Mouse (Mus musculus) lung, postnatal 10 days (tissue): ENCODE data around the gene Trak1.
A peak's percentile ranks its signal among the peaks of the same experiment; 100 is the strongest.

Experiments
- DNase-seq: peaks from one replicate; pipeline ENCODE4 v3.0.0; 2021

Trak1 gene

DNA sequence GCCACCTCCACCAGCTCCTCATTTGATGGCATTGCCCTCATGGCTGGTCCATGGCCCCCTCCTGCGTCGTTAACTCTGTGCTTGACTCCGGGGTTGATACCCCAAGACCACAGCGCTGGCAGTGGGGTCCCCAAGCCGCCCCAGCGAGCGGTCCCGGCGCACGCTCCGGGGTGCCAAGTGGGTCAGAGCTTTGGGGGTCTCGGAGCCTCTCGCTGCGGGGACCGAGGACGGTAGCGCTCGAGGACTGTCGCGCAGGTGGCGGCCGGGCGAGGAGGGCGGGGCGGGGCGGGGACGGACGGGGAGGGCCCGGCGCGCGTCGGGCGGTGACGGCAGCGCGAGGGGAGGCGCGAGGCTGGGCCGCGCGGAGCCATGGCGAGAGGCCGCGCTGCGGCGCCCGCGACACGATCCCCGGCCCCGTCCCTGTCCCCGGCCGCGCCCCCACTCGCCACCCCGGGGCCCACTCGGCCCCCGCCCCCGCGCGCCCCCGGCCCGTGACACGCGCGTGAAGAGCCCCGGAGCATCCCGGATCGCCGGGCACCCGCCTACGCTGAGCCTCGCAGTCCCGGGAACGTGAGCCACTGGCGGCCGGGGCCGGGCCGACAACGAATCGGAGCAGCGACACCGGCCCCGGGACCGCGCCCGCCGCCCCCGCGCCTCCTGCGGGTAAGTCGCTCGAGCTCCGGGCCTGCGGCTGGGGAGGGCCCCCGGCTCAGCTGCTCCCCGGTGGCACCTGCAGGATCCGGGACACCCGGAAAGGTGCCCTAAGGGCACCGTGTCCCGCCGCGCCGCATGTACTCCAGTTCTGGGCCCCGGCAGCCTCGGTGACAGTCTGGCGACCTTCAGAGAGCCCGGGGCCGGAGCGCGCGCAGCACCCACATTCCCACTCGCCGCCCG, at the start of gene Trak1:
TSS of gene Trak1 (plus strand) at position 332 of the 894 bp plus-strand sequence.
- peak; percentile 66 for DNase-seq

DNA sequence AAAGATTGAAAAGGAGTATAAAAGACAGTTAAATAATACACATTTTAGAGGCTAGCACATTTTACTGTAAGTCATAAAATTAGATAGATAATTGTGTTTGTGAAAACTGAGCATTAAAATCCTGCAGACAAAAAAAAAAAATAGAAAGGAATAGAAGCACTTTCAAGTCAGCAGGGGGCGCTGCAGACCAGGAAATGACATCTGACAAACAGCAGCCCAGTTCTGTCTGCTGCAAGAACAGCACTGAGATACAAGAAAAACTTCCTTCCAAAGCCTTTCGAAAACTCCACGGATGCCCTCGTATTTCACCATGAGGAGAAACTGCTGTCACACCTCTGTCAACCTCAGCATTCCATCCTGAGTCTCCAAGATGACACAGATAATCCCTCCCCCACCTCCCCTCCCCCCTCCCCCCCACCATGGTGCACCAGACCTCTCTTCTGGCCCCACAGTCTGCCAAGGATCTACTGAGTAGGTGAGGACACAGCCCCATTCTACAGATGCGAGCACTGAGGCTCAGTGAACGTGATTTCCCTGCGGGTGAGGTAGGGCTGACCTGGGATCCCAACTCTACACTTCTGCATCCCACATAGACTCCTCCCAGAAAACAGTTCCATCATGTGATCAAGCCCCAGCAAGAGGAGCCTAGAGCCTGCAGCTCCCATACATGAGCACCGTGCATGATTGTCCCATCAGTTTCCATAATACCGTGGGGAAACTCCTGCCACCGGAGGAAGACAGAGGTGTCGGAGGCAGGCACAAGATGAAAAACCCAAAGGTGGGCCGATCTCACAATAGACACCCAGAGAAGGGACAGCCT, 49.1 kb upstream of the Trak1 start:
- DNase-seq = peak; percentile 90

DNA sequence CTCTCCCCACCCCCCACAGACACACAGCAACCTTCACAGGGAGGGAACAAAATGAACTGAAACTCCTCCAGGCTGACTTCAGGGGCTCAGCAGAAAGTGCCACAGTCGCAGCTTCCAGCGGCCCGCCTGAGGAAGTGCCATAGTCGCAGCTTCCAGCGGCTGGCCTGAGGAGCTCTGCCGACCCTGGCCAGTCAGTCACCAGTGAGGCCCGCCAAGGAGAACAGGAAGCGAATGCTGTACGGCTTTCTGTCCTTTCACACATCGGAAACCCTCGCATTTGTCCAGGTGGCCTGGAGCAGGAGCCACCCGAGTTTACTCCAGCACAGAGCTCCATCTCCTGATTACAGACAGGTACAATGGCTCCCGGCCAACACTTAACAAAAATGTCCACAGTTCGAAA, 47.5 kb upstream of the Trak1 start:
- no peak for DNase-seq

DNA sequence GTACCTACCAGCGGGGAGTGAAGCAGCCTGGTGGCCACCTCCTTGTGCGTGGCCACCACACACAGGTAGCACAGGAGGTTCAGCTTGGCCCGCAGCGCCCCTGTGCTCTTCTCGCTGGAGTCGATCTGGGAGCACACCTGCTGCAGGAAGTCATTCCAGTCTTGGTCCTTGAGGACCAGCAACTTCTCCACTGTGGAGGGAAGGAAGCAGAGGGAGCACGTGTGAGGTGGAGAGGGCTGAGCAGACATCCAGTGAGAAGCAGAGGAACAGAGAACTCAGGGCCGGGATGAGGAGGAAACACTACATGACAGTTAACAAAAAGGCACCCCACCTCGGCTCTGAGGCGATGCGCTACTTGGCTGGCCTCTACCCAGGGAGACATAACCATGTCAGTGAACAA, 46.4 kb upstream of the Trak1 start:
- DNase-seq = no peak

DNA sequence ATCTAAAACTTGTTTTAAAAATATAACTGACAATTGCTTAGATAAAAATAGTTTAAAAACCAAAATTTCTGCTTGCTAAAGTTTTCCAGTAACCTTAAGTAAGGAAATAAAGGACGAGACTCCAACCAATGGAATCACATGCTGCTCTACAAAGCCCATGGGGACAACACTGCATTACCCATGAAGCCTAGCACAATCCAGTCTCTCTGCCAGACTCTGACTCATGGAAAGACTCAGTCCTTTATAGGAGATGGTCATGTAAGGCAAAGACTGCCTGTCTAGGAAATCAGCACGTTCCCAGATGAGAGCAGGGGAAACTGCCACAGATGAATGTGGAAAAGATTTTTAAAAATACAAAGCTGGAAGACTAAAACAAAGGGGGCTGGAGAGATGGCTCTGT, 43.3 kb upstream of the Trak1 start:
- peak; percentile 58 for DNase-seq

DNA sequence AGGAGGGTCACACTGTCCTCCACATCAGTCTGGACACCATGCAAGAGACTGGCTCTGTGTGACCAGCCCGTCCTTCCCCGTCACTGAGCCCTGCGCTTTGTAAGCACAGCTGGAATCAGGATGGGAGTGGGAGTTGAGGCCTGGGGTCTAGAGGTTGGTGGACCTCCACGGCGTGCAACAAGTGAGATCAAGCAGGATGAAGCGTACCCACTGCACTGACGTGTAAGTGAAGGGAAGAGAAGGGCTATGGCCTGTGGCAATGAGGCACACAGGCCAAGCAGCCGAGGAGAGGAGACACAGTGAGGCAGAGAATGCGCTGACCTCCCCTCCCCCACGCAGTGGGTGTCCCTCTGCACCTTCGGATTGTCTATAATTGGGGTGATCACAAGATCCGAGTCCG, 42.5 kb upstream of the Trak1 start:
- no peak for DNase-seq

DNA sequence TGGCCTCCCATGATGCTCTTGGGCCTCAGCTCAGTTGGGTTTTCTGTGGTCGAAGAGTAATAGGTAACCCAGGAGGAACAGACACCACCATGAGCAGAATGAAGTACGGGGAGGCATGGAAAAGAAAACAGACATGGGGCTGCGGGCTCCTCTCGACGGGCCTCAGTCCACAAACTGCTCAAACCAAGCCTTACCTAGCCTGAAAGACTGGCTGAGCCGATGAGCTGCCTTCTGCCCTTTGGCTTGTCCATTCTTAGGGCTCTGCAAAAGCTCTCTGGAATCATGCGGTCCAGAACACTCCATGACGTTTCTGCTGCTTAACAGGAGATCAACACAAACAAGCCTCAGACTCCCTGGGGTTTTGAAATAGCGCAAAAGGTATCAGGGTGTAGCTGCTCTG, 40.2 kb upstream of the Trak1 start:
- no peak for DNase-seq

DNA sequence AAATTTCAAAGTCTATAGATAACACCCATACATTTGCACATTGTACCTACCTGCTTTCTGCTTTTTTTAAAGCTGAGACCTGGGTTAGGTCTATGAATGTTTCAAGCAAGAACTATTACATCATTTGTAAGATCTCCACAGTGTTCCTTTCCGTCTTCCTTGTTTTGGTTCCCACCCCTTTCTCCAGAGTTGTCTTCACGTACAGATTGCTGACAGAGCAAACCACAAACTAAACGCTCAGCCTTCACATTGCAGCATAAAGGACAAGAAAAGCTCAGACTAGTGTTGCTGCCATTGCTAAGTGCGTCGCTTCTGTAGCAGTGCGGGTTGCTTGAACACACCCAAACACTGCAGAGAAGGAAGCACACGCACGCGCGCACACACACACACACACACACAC, 32.0 kb upstream of the Trak1 start:
- no peak for DNase-seq

DNA sequence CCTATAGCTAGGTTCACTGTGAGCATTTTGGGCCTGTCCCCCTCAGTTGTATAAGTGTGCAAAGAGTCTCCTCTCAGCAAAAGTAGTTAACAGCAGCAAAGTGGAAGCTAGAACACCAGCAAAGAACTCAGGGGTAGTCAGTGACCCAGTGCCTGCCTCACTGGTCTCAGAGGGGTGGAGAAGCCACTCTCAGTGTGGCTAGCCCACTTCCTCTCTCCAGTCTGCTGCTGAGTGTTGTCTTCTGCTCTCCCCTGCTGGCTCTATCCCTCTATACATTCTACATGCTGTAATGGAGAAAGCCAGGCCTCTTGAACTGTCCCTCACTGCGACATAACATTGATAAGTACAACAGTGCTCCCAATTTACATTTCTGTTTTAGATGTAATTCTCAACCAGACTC, 26.2 kb upstream of the Trak1 start:
- DNase-seq = no peak

DNA sequence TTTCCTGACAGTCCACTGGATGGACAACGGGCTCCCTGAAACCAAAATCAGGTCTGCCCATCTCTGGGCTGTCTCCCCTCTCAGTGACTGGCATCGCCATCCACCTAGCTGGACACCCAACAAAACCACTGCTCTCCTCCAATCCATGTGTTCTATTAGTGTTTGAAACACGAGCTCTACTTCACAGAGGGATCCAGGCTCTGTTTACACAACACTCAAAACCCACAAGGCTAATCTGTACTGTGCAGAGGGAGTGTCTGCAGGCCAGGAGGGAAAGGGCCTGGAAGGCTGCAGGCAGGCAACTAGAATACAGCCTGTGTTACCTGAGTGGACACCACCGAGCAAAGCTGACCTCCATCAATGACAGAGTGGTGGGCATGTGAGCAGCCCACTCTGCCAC, 25.7 kb upstream of the Trak1 start:
- DNase-seq = no peak

DNA sequence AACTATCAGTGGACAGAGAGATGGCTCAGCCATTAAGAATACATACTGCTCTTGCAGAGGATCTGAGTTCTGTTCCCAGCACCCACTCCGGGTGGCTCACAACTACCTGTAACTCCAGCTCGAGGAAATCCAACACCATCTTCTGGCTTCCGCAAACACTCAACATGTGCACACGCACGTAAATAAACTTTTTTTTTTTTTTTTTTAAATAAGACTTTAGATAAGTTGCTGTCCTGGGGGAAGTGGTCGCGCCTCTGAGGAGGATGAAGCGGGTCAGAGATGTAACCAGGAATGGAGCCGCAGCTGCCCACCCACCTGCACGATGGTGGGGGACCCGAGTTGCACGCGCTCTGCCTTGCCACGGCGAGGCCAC, 20.6 kb upstream of the Trak1 start:
- DNase-seq = no peak

DNA sequence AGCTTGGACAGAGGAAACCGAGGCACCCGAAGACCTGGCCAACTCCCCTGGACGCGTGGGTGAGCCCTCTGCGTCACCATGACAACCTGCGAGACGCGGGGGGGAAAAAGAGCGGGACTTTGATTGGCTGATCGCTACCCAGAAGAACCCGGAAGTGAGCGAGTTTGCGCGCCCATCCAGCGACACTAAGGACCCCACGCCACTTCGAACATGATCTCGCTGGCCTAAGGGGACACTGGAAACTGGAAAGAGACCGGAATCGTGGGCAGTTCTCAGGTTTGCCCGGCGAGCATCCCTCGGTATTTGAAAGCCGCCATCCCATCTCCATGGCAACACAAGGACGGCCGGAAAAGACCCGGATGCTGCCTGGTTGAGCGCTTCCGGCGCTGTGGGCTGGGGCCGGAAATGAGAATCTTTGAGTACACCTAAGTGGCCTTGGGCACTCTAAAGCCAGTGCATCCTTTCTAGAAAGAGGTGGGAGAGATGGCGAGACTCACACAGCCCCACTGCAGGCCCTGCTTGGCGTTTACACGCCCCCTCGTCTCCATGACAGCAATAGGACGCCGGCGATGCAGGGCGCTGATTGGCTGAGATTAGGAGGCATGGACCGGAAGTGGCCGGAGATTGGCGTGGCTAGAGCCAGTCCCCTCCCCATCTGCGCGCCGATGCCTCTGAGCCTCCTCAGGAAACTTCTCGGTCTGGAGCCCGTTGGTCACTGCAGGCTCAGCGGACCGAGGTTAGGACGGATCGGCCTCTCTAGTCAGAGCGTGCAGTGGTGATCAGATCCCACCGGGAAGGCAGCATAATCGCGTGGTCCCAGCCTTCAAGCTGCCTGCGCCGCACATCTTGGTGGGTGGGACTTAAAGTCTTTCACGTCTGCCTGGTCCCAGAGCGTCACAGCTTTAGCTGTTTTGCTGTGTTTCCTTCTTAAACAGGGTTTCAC, 19.9 kb upstream of the Trak1 start, which contains the start of gene Ulk4:
TSS of gene Ulk4 (minus strand) at position 80 of the 943 bp plus-strand sequence.
- peak; percentile 95 for DNase-seq

DNA sequence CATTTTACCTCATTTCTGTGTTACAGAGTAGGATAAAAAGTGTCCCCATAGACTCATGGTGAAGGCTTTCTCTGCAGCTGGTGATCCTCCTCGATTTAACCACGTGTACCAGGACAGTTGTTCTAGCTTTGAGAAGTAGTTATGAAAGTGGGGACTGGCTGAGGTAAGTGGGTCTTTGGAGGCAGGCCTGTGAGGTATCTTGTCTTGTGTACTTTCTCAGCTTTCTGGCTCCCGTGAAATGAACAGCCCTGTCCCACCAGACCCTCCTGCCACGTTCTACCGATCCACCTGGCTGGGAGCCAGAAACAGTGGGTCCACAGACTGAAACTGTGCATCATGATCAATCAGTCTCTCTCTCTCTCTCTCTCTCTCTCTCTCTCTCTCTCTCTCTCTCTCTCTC, 18.1 kb upstream of the Trak1 start:
- DNase-seq = no peak

DNA sequence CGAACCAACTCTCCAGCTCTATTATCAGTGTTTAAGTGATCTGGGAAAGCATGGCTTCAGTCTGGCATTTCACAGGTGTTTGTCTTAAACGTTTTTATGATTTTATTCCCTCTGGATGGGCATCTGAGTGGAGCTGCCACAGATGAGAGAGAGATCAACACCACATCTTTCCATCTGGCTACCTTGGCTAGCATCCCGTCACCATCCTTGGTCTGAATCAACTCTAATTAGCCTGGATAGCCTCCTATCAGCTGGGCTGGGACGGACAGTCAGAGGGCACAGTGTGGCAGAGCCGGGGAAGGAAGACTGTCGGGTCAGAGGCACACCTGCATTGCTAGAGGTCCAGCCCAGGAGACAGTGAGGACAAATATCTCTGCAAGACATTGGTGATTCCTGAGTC, 15.4 kb upstream of the Trak1 start:
- DNase-seq = no peak

DNA sequence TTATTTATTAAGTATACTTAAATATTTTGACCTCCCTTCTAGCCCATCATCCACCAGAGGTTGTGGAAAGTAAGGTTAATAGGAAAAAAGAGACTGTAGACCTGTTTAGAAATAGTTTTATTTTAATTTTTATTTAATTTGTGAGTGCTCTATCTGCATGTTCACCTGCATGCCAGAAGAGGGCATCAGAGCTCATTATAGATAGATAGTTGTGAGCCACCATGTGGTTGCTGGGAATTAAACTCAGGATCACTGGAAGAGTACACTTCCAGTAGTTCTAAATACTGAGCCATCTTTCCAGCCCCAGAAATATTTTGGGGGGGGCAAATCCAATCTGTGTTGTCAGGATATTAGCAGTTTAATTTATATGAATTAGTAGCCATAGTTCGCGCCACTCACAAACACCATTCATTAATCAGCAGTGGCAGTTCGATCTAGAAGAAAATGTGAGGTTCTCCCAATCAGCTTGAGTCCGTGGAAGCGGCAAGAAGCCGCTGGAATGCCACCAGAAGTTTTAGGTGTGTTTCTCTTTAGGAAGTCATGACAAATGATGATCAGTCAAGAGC, 13.6 kb upstream of the Trak1 start:
- peak; percentile 47 for DNase-seq

DNA sequence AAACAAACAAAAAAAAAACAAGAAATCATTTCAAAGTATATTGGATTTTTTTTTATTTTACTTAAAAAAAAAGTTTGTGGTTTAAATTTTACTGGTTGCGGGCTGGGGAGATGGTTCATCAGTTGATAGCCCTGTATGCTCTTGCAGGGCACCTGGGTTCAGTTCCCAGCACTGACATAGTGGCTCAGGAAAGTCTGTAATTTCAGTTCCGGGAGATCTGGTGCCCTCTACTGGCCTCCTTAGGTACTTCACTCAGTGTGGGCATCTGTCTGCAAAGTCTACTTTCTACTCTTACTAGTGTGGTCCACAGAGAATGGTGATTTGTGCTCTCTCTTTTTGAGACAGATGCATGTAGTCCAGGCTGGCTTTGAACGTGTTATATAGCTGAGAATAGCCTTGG, 12.9 kb upstream of the Trak1 start:
- DNase-seq = peak; percentile 56

DNA sequence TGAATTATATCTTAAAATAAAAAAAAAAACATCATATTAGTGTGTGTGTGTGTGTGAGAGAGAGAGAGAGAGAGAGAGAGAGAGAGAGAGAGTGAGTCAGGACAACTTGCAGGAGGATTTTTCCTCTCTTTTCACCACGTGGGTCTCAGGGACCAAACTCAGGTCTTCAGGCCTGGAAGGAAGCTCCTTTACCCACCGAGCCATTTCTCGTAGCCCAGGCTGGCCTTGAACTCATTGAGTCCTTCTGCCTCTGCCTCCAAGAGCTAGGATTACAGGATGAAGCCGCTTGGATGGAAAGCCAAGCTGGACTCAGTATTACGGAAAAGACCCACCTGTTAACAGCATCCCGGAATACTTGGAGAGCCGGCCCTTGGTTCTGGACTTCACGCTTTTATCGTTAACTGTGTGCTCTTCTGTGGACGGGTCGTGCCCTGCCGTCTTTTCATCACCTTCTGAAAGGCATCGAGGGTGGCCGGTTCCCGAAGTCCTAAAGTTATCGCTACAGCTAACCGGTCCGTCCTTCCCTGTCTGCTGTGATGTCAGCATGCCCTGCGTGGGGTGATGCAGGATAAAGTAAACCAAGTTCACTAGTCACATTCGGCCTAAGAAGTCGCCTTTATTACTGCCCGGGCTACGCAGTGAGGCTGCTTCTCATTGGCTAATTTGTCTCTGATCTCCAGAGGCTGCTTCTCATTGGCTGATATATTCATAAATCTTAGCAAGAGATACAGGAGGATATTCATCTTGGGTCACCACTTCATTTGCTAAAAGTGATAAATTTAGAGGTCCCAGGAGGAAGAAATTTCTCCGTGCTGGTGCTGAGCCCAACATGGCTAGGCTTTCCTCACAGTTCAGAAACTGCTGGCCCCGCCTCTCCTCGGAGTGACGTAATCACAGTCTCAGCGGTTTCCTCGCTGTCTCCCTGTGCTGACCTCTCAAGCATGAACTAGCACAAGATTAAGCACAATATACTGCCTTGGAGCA, 11.7 kb upstream of the Trak1 start:
- DNase-seq = peak; percentile 85

DNA sequence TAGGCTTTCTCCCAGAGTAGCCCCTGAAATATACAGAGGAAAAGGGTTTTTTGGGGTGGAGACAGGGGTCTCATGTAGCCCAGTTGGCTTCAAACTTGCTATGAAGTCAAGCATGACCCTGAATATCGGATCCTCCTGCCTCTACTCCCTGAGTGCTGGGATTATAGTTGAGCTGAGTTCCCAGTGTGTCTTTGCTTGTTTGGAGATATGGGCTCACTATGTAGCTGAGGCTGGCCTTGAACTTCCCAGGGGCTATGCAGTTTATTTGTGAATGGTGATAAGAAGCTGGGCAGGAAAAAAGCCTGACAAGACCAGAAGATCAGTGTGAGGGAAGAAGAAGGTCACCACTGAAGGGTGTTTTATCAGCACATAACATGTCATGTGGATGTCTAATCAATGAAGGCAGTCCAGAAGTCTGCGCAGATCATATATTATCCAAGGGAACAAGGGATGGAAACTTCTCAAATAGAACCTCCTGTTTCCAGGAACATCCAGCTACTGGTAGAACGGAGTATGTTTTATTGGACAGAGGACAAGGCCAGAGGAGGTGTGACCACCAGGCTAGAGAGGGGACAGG, 10.9 kb upstream of the Trak1 start:
- DNase-seq = no peak

DNA sequence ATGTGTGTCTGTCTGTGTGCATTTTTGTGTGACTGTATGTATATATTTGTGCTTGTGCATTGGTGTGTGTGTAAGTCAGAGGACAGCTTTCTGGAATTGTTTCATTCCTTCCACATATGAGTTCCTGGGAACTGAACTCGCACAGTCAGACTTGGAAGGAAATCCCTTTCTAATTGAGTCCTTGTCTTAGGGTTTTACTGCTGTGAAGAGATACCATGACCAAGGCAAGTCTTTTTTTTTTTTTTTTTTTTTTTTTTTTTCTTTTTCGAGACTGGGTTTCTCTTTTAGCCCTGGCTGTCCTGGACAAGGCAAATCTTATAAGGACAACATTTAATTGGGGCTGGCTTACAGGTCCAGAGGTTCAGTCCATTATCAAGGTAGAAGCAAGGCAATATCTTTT, 6.0 kb upstream of the Trak1 start:
- no peak for DNase-seq

DNA sequence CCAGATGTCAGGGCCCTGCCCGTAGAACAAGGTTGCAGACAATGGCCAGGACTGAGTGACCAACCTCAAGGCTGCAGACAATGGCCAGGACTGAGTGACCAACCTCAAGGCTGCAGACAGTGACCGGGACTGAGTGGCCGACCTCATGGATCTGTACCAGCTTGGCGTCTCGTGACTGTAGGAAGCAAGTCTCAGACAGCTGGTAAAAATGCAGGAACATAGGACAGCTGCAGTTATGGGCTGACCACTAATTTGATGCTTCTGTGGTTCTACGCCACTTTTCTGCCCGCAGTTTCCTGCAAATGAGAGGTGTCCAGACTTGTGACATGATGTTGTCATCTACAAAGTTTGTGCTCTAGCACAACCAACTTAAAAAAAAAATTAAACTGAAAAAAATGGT, 4.1 kb upstream of the Trak1 start:
- DNase-seq = no peak

DNA sequence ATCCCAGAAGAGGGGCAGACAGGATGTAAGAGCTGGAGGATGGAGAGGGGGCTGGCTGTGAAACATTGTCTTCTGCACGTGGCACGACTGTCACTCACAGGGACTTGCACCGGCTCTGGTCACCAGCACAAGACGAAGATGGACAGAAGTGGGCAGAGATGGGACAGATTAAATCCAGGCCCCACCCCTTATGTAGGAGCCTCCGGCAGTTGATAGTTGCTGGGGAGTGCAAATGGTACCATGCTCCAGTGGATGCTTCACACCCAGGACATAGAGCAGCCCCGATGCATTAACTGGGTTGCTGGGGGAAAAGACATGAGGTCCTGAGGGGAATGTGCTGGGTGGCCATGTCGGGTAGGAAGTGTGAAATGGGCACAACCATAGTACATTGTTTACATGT, 2.1 kb upstream of the Trak1 start:
- DNase-seq = no peak
